Mouse (Mus musculus): ENCODE data around the gene Sirpb1a. TPM values are rescaled to one million over a fixed set of nuclear protein-coding genes. Genes with fewer than 3 reads are reported as not detected.

Gene Sirpb1a
- polyA plus RNA-seq, 1 experiment: 46.6 TPM

DNA sequence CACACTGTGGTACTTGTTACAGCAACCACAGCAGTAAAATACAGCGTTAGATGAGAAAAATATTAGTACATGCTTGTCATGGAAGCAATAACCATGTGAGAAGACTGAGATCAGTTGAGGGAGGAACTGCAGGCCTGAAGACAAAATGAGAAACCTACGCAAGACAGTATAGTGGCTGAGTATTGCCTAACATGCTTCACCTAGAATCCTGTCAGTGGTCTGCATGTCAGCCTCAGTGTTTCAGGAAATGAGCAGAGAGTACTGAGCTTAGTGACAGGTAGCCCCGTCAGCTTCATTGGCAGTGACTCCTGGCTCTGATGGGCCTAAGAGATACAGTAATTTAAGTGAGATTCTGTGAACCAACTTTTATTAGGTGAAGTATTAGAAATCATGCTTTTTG lies 94.8 kb downstream of the Sirpb1a start:
- peaks cover 8% of the 10 kb centered on the region for H3K4me1 ChIP-seq (ENCODE audit: control insufficient read depth, insufficient read depth, low read length)
- no peak for TF ChIP-seq CTCF (IDR thresholded peaks at IDR 0.05; ENCODE audit: low read depth, low read length)
- TF ChIP-seq POLR2A (IDR thresholded peaks at IDR 0.05; ENCODE audit: borderline replicate concordance, low read depth, low read length): no peak
- no peak overlapping the region for H3K4me3 ChIP-seq (ENCODE audit: insufficient read depth, low read length)
- H3K27ac ChIP-seq (ENCODE audit: insufficient read depth, low read depth, low read length): no peak overlapping the region

DNA sequence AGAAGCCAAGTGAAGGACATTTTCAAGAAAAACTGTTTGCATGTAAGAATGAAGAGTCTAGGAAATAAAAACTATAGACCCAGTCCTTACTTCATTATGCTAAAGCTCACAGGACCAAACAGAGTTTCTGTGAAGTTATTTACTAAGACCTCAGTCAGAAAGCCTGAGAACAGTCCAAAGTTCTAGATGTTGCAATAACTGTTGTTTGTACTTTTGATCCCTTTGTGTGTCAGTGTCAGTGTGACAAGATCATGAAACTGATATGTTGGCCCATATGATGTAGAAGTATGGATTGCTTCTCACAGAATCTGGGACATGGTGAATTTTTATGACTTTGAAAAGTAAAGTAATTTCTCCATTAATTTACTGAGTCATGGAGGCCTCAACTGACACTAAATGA lies 96.8 kb downstream of the Sirpb1a start:
- TF ChIP-seq POLR2A (IDR thresholded peaks at IDR 0.05; ENCODE audit: borderline replicate concordance, low read depth, low read length): no peak
- no peak for TF ChIP-seq CTCF (IDR thresholded peaks at IDR 0.05; ENCODE audit: low read depth, low read length)

More for the DNA sequence above, 96.8 kb downstream of the Sirpb1a start:
- Histone ChIP-seq H3K4me1 (ENCODE audit: control insufficient read depth, insufficient read depth, low read length) (peaks cover 8% of the 10 kb centered on the region), H3K4me3 (ENCODE audit: insufficient read depth, low read length) (no peak overlapping the region), H3K27ac (ENCODE audit: insufficient read depth, low read depth, low read length) (no peak overlapping the region)

Other genes starting within 250 kb of the Sirpb1a start
- 2.2 and 3.1 TPM in 2 replicates for gene Gm9733, start 94.2 kb downstream of the Sirpb1a start, polyA plus RNA-seq (2012; ENCODE audit: insufficient read depth, insufficient read length, missing spikeins)
- gene Sirpb1b, start 148.5 kb upstream of the Sirpb1a start, polyA plus RNA-seq (2012; ENCODE audit: insufficient read depth, insufficient read length, missing spikeins): 46.8 and 49.4 TPM in 2 replicates

Data from bone marrow macrophage, adult 2 months (primary cell).